Mouse (Mus musculus): Measurements from ENCODE around the gene Lin7a.
"Not testable (repeated sequence)": the region's sequence is repeated elsewhere in the genome, so short reads cannot be mapped to it uniquely, and the experiment has no call there.

Gene Lin7a

DNA sequence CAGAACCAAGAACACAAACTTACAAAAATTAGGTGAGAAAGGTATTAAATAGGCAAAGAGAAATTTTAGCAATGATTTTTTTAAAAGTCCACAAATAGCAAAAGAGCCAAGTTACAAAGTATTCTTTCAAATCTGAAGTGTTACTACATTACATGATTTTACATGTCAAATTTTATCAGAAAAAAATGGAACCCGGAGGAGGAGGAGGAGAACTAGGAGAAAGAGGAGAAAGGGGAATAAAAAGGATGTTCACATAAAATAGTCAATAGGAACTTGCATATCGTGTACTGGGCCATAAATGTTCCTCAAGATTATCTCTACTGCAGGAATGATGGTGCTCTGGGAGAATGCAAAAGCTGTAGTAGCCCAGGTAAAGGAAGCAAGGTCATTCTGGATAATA lies 34.4 kb upstream of the Lin7a start:
- no peak for DNase-seq (ENCODE audit: low read depth, low spot score)

DNA sequence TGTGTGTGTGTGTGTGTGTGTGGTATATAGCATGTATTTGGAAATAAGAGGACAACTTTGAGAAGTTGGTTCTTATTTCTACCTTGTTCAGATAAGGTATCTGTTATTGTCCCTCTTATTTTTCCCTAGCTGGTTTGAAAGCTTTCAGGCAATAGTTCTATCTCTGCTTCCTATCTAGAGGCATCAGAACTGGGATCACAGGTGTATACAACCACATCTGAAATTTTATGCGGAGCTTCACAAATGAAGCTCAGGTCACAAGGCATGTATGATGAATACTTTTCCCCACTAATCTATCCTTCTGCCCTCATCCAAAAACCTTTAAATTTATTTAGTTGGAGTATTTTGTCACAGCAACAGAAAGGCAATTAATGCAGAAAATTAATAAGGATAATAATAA lies 33.8 kb upstream of the Lin7a start:
- no peak for DNase-seq (ENCODE audit: low read depth, low spot score)

DNA sequence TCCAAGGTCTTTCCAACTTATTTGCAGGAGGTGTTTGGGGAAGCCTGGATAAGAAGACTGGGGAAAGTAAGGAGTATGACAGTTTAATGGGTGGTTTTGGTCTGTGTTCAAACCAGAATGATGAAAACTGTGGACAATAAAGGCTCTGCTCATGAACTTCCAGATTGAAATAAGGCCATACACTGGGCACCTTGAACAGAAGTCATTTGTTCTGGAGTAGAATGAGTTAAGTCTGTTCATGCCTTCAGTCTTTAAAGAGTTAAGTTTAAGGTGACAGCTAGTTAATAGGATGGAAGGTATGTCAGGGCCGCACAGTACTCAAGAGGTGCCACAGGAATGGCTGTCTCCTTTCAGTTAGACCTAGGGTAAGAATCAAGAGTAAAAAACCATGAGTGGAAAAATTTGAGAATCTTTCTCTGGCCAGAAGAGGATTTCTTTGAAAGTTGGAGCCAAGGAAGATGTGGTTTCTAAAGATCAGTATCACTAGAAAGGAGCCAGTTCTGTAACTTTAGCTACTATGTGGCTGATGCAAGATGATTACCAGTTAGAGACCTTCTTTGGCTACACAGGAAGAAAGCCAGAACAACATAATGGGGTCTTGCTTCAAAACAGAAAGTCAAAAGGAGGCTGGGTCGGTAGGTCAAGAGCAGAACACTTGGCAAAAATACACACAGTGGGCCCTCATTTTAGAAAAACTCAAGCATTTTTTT lies 33.2 kb upstream of the Lin7a start:
- no peak for DNase-seq (ENCODE audit: low read depth, low spot score)

DNA sequence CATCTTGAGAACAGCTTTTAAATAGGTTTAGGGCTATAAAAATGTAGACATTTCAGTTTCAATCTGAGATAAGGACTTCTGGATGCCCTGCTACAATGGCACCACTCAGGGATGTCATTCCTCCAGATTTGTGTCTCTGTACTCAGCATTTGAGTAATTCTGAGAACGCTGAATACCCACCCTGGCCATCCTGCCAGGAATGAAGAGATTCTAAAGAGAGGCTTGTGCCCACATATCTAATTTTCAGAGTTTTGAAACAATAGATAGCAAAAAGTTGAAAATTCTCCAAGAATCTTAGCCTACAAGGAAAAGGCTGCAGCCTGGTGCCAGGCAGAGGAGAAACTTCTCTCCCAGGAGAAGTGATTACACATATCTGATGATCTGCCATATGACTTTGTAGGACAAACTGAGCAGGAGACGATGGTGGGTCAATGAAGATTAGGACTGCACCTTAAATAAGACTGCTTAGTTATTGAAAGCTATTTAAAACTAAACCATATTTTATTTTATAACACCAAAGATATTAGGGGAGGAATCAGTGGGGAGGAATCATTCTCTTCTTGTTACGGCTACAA lies 32.5 kb upstream of the Lin7a start:
- DNase-seq (ENCODE audit: low read depth, low spot score): no peak

DNA sequence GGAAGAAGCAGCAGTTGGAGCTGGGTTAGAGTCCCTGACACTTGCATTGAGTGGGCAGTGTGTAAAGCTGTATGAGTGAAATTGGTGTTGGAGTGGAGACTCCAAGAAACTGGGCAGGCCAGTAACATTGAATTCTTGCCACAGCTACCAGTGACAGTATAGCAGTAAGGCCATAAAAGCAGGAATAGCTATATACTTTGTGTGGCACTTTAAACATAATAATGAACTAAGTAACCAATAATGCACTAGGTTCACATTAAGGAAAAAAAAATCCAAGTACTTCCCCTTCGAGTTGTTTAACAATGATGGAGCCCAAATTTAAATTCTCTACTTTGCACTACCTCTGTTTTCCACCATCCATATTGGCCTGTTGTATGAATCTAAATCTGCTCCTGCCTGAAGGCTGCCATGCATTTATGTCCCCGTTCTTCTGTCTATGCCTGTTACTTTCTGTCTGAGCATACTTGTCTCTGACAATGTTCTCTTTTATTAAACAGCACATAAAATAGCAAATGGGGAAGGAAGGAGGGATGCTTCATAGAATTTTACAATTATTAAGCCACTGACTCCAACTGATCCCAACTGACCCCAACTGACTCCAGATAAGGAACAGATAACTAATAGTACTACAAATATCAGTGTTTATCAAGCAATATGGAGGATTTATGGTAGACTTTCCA lies 31.7 kb upstream of the Lin7a start:
- DNase-seq (ENCODE audit: low read depth, low spot score): no peak

DNA sequence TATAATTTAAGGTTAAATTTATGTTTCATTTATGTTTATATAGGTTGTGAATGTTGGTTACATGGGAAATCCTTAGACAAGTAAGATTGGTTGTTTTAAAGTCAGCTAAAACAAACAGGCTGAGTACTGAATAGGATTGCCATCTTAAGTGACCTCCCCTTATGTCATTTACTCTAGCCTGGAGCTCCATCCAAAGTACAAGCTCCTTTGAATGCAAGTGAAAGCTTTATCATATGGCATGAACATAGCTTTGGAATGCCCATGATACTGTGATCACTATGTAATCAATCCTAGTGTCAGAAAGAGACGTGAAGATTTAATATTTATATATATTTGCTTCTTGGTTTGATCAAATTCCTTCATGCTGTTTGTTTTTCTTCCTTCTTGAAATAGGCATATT lies 31.0 kb upstream of the Lin7a start:
- DNase-seq (ENCODE audit: low read depth, low spot score): no peak

DNA sequence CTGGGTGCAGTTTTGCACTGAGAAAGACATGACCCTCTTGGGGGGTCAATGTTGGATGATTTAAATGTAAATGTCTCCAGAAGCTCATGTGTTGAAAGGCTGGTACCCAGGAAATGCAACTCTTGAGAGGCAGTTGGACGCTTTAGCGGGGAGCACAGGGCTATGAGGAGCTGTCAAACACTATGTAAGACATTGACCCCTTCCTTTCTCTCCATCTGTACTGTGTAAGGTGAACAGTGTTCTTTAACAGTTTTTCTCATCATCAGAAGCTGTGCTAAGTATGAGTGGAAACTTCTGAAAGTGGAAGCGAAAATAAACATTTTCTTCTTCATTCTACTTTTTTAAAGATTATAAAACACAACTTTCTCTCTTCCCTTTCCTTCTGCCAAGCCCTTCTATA lies 30.5 kb upstream of the Lin7a start:
- no peak for DNase-seq (ENCODE audit: low read depth, low spot score)

DNA sequence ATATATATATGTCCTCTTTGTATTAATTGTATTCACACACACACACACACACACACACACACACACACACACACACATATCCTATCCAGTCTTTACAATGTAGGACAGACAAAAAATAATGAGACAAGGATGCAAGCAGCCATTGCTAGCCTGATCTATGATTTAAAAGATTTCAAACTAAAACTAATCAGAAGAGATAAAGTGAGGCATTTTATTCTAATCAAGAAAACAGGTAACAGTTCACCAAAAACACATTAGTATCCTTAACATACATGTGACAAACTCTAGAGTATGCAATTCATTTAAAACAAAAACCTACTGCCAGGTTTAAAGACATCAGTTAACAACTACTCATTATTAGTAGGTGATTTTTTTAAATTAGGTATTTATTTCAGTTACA lies 30.1 kb upstream of the Lin7a start:
- DNase-seq (ENCODE audit: low read depth, low spot score): no peak

DNA sequence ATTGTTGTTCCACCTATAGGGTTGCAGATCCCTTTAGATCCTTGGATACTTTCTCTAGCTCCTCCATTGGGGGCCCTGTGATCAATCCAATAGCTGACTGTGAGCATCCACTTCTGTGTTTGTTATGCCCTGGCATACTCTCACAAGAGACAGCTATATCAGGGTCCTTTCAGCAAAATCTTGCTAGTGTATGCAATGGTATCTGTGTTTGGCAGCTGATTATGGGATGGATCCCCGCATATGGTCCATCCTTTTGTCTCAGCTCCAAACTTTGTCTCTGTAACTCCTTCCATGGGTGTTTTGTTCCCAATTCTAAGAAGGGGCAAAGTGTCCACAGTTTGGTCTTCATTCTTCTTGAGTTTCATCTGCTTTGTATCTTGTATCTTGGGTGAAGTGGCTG lies 29.5 kb upstream of the Lin7a start:
- not testable (repeated sequence) for DNase-seq (ENCODE audit: low read depth, low spot score)

DNA sequence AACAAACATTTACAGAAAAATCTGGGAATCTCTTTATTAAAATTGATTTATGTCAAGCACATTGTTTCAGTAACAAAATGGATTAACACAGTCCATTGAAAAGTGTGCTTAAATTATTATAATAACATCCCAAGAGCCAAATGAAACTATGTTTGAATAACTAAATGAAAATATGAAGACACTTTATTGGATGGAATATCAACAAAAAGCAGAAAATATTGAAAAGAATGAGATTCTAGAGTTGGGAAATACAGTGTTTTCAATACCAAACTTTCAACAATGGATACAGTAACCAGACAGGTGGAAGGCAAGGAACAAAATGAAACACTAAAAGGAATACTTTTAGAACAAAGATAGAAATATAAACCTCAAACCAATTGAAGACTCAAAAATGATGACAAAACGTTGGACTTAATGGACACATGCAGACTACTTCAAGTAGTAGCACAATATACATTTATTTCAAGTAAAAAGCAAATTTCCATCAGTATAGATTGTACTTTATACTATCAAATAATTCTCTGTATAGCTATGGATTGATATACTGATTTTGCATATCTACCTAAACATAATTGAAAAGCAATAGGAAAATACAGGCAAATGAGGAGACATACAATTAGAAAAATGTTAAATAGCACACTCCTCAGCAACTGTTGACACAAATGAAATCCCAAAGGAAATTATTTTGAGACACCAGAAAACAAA lies 28.6 kb upstream of the Lin7a start:
- DNase-seq (ENCODE audit: low read depth, low spot score): no peak

DNA sequence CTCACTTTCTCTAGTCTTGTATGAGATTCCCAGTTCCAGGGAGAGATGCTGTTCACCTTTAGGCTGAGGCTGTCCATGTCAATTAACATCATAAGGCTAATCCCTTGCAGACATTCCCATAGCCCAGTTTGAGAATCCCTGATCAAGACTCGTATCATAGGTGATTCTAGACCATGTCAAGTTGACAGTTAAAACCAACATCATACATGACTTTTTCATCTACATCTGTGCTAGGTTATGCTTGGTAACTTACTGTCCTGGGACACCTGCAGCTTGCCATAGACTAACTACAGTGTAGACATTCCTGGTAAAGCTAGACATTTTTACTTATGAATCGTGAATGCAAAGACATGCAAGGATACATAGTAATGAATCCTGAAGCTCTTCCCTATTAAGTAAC lies 27.3 kb upstream of the Lin7a start:
- DNase-seq (ENCODE audit: low read depth, low spot score): no peak

DNA sequence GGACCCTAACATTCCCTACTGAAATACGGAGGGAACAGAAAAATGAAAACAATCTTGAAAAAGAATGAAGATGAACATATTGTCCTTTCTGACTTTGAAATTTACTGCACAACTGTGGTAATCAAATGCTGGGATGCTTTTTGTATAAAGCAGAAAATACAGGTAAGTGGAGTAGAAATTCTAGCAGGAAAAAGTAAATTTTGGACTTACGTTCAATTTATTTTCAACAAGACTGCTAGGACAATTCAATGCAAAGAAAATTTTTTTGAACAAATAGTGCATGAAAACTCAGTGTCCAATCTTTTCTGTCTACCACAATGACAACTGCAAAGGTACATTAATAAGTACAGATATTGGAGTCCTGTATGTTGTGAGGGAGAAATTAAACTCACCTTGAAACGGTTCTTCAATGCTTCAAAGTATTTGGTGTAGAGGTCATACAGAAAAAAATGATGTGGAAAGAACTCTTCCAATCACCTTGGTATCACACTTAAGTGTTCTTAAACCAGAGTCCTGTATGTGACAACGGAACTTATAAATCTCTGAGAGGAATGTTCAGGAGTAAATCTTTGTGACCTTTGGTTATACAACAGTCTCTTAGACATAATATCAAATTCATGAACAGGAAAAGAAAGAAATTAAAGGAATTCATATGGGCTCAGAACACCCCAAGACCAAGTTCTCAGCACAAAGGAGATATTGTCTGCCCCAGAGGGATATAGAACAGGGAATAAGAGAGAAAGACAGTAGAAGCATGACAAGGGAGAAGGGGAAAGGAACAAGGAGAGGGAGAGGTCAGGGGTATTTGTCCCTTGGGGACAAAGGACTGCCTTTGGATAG lies 26.6 kb upstream of the Lin7a start:
- no peak for DNase-seq (ENCODE audit: low read depth, low spot score)

DNA sequence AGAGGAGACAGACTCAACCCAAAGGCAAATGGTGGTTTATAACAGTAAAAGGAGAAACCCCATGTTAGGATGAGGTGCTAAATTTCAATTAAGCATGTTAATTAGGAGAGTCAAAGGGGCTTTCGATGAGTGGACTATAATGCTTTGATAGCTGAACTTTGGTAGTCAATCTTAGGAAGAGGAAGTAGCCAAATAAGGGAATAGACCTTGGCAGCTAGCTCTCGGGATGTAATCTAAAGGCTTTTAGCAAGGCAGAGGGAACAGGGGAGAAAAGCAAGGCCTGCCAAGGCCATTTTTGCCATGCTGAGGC lies 26.0 kb upstream of the Lin7a start:
- no peak for DNase-seq (ENCODE audit: low read depth, low spot score)

DNA sequence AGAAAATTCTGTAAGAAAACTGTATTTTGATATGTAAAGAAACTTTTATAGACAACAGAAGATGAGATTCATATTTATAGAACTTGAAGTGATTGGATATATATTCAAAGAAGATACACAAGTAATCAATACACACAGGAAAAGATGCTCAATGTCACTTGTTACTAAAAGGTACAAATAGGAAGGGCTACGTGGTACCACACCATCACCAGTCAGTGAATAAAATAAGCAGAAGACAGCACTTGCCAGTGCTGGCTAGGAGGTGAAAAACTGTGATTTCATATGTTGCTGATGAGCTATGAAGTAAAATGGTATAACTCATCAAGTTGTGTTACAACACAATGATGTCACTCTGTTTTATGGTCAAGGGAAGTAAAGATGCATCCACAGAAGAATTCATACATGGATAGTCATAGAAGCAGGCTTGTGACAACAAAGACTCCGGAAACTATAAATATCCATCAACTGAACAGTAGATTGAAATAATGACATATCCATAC lies 25.5 kb upstream of the Lin7a start:
- no peak for DNase-seq (ENCODE audit: low read depth, low spot score)

DNA sequence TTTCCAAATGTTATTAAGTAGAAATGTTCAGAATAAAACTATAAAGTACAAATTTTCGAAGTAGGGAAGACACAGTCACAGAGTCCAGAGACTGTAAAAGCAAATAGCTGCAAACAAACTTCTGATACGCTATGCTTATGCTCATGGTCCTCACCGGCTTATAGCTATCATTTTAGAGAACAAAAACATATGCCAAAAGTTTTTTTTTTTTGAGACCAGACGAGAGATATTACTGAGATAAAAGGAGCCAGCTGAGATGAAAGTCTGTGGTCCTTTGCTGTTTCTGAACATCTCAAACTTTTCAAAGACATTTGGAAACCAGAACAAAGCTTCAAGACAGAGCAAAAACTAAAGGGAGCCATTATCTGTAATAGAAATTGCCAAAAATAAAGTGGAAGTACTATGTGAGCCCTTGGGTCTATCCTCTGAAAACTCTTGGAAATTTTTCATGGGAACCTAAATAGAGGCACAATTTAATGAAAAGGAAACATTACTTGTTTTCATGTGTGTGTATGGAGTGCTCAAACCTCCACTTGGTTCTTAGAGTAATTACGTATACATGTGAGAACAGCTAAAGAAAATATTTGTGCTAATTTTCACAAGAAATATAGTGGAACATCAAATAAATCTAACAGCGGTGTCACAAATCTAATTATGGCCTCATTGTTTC lies 24.4 kb upstream of the Lin7a start:
- no peak for DNase-seq (ENCODE audit: low read depth, low spot score)

DNA sequence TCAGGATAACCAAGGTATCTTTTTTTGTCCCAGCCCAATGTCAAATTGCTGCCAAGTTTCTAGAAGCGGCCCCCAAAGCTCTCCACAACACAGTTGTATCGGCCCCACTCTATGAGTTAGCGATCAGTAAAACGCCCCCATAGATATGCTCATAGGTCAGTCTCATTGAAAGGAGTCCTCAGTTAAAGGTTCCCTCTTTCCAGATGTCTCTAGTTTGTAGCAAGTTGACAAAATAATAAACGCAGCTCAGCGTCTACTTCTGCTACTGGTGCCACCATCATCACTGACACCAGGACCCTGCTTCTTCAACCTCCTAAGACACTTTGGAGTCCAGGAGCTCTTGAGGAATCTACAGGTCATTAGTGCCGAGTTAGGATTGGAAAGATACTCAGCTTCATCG lies 23.0 kb upstream of the Lin7a start:
- DNase-seq (ENCODE audit: low read depth, low spot score): no peak

DNA sequence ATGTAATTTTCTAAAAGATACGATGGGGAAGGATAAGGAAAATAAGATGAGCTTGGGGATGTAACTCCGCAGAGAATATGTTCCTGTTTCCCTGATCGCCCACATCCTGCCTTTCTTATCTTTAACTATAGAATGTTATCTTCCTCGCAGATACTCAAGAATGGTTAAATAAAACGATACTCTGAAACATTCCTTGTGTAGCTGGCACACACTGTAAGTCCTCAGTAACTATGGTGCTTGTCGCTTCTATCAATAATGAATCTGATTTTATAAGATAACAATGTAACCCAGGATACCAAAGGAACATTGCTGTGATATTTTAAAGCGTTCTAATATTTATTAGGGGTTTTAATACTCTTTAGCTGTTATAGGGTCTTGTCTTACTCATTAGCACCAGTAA lies 22.4 kb upstream of the Lin7a start:
- no peak for DNase-seq (ENCODE audit: low read depth, low spot score)

DNA sequence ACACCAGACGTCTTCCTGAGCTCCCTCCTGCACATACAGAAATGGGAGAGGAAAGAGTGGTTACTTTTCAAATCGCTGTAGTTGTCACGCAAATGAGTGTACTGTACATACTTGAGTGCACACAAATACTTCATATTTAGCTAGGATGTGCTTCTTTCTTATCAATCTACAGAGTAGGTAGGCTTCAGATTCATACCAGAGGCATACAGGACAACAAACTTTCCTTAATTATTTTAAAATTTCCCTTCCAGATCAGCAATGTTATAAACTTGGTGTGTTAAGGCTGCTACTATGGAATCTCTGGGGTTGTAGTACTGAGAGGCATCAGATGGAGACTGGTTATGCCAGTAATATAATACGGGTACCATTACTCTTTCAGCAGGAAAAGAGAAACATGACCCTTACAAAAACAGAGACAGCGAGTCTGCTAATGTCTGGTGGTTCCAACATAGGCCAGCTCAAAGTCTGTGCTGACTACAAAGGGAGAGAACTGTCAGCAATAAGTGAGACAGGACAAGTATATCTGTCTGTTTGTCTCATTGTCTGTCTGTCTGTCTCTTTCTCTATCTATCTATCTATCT lies 21.8 kb upstream of the Lin7a start:
- DNase-seq (ENCODE audit: low read depth, low spot score): no peak

DNA sequence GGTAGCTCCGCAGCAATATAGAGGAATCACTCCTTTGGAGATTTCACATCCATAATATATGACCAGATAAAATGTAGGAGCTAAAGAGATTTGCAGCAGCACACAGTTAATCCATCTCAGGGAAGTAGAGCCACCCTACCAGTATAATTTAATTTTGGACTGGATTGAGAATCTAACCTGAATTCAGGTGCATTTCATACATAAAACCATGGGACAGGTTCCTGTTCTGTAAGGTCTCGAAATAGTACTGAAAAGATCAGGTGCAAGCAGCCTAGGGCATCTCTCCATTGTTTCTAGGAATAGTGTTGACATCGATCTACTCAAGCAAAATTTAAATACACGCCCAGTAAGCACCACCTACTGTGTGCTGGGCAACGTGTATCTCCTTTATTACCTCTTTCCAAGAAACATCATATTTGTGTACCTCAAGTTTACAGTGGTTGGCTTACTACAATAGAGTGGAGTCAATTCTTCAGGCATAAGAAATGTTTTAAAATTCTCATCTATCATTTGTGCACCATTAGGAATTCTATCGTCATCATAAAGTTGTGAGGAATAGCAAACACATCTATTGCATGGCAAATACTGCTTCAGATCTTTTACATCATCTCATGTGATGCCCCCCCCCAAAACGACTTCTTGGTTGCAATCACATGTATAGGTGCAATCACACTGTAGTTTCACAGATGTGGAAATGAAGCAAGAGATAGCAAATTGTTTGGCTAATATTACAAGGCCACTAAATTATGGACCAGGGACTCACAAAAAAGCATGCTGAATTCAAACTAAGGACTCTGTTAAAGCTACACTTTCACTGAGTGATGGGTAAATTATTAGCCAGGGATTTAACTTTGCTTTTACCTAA lies 20.9 kb upstream of the Lin7a start:
- DNase-seq (ENCODE audit: low read depth, low spot score): no peak

DNA sequence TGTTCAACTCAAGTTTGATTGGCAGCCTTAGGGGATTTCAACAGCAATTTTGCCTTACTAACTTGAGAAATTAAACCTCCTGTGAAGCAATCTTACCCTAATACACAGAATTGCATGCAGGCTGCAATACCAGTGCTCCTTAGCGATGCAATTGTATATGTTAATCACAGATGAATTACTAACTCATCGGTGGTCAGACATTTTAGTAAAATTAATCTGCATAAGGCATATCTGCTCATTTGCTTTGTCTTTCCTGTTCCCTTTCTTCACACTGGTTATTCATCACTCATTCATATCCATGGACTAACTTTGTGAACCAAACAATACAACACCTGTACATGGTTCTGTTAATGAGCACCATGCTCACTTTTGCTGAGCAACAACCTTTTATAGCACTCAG lies 20.2 kb upstream of the Lin7a start:
- no peak for DNase-seq (ENCODE audit: low read depth, low spot score)
